Mouse (Mus musculus): Measurements from ENCODE around the gene Atg2b. TPM values are rescaled to one million over a fixed set of nuclear protein-coding genes. Genes with fewer than 3 reads are reported as not detected.

The Atg2b gene
- polyA plus RNA-seq, 1 experiment from 2014 or later: 13.0 TPM

- Histone ChIP-seq H3K27ac (no peak within 1 kb of the TSS), H3K4me3 (replicated peaks) (no peak within 1 kb of the TSS; the same call in 1 of the 2 replicates), H3K4me1 (replicated peaks) (peaks cover 8% of the 10 kb centered on the region), H3K27me3 (replicated peaks) (no peaks in the 10 kb centered on the region), H3K9ac (no peak within 1 kb of the TSS), H3K36me3 (no peaks in the 10 kb centered on the region), H3K4me2 (replicated peaks) (peak within 1 kb of the TSS; percentile 54), H3K9me3 (no peaks in the 10 kb centered on the region)
- 11% methylated on average over 22 of the region's 22 CpGs for WGBS
- ATAC-seq: peak; percentile 98
Measured at GRCm38 (mm10) chr12:105705799-105706487, 20.9 kb upstream of the Atg2b start, which contains the start of gene Ak7. Gene Ak7 (plus strand): TSS chr12:105705976.

- Histone ChIP-seq H3K36me3 (0 out of 2 replicates have a peak, but pooled peaks cover 5% of the 10 kb centered on the region), H3K4me1 (replicated peaks) (peaks cover 4% of the 10 kb centered on the region), H3K27ac (no peak overlapping the region), H3K9ac (no peak overlapping the region), H3K4me2 (replicated peaks) (no peak overlapping the region), H3K27me3 (replicated peaks) (no peaks in the 10 kb centered on the region), H3K9me3 (no peaks in the 10 kb centered on the region), H3K4me3 (replicated peaks) (no peak overlapping the region)
- WGBS: 88% methylated on average over 12 of the region's 12 CpGs
- ATAC-seq: no peak
Measured at GRCm38 (mm10) chr12:105700433-105700832, 15.4 kb upstream of the Atg2b start.

GRCm38 (mm10) chr12:105697104-105697780 lies 12.2 kb upstream of the Atg2b start:
- no peak overlapping the region for H3K9ac ChIP-seq
- H3K36me3 ChIP-seq: 0 out of 2 replicates have a peak, but pooled peaks cover 5% of the 10 kb centered on the region
- no peaks in the 10 kb centered on the region for H3K9me3 ChIP-seq
- ATAC-seq: no peak
- H3K27ac ChIP-seq: no peak overlapping the region
- no peaks in the 10 kb centered on the region for H3K27me3 ChIP-seq (replicated peaks)
- 86% methylated on average over 8 of the region's 8 CpGs for WGBS
- no peak overlapping the region for H3K4me3 ChIP-seq (replicated peaks)
- no peak overlapping the region for H3K4me2 ChIP-seq (replicated peaks)
- no peaks in the 10 kb centered on the region for H3K4me1 ChIP-seq (replicated peaks)

GRCm38 (mm10) chr12:105695848-105696247 lies 10.8 kb upstream of the Atg2b start:
- ATAC-seq: no peak
- H3K4me3 ChIP-seq (replicated peaks): no peak overlapping the region
- WGBS: 81% methylated on average over 7 of the region's 7 CpGs
- H3K36me3 ChIP-seq: 0 out of 2 replicates have a peak, but pooled peaks cover 4% of the 10 kb centered on the region
- H3K9me3 ChIP-seq: no peaks in the 10 kb centered on the region
- no peak overlapping the region for H3K27ac ChIP-seq
- H3K27me3 ChIP-seq (replicated peaks): no peaks in the 10 kb centered on the region
- no peak overlapping the region for H3K4me2 ChIP-seq (replicated peaks)
- H3K4me1 ChIP-seq (replicated peaks): no peaks in the 10 kb centered on the region
- no peak overlapping the region for H3K9ac ChIP-seq

DNA sequence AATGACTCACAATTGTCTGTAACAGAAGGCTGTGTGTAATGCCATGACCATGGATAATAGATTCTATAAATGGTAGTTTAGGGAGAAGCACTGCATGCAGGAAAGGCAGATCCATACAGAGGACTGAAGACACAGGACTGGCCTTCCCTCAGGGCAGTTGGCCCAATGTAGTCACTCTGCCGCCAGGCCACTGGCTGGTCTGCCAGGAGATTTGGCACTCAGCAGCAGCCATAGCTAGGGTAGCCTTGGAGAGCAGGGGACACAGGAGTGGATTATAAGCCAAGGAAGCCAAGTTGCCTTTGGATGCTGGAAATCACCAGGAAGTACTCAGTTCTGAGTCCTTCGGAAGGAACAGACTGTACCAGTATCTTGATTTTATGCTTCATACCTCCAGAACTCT lies 9.0 kb upstream of the Atg2b start:
- H3K9ac ChIP-seq: no peak overlapping the region
- no peaks in the 10 kb centered on the region for H3K9me3 ChIP-seq
- no peak overlapping the region for H3K4me3 ChIP-seq (replicated peaks)
- H3K36me3 ChIP-seq: no peaks in the 10 kb centered on the region
- H3K4me1 ChIP-seq (replicated peaks): no peaks in the 10 kb centered on the region
- H3K4me2 ChIP-seq (replicated peaks): no peak overlapping the region
- 98% methylated on average over 2 of the region's 2 CpGs for WGBS
- no peak for ATAC-seq
- H3K27ac ChIP-seq: no peak overlapping the region
- no peaks in the 10 kb centered on the region for H3K27me3 ChIP-seq (replicated peaks)

- Histone ChIP-seq H3K36me3 (no peaks in the 10 kb centered on the region), H3K4me2 (replicated peaks) (no peak overlapping the region), H3K27me3 (replicated peaks) (no peaks in the 10 kb centered on the region), H3K27ac (no peak overlapping the region), H3K9me3 (no peaks in the 10 kb centered on the region), H3K4me3 (replicated peaks) (no peak overlapping the region), H3K4me1 (replicated peaks) (peaks cover 9% of the 10 kb centered on the region), H3K9ac (no peak overlapping the region)
- WGBS: 93% methylated on average over 13 of the region's 13 CpGs
- no peak for ATAC-seq
Measured at GRCm38 (mm10) chr12:105689435-105689834, 4.4 kb upstream of the Atg2b start.

DNA sequence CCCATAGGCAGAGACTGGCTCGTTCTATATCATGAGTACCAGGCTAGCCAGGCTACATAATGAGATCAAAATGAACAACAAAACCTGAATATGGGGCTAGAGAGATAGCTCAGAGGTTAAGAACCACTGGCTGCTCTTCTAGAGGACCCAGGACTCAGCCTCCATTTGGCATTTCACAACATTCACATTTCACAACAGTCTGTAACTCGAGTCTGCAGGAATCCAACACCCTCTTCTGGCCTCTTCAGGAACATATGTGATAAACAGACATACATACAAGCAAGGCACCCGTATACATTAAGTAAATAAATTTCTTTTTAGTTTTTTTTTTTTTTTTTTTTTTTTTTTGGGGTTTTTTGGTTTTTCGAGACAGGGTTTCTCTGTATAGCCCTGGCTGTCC lies 3.5 kb upstream of the Atg2b start:
- H3K27me3 ChIP-seq (replicated peaks): no peaks in the 10 kb centered on the region
- no peak overlapping the region for H3K9ac ChIP-seq
- peaks cover 9% of the 10 kb centered on the region for H3K4me1 ChIP-seq (replicated peaks)
- no peak overlapping the region for H3K4me3 ChIP-seq (replicated peaks)
- no peak overlapping the region for H3K4me2 ChIP-seq (replicated peaks)
- no peaks in the 10 kb centered on the region for H3K9me3 ChIP-seq
- H3K27ac ChIP-seq: no peak overlapping the region
- ATAC-seq: no peak
- 81% methylated on average over 3 of the region's 4 CpGs for WGBS
- no peaks in the 10 kb centered on the region for H3K36me3 ChIP-seq

DNA sequence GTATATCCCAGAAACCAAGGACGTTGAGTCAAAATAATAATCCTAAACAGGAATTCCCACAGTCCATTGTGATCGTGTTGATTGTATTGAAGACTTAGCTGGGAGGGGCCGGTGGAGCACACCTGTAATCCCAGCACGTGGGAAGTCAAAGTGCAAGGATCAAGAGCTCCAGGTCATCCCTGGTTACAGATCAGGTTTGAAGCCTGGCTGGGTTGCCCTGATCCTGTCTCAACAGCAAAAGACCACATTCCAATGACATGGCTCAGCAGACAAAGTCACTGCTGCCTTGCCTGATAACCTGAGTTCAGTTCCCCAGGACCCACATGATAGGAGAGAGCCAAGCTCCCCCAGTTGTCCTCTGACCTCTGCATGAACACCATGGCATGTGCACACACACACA lies 2.4 kb upstream of the Atg2b start:
- Histone ChIP-seq H3K9me3 (no peaks in the 10 kb centered on the region), H3K4me1 (replicated peaks) (peaks cover 13% of the 10 kb centered on the region), H3K27ac (no peak overlapping the region), H3K9ac (no peak overlapping the region), H3K4me3 (replicated peaks) (no peak overlapping the region), H3K36me3 (no peaks in the 10 kb centered on the region), H3K4me2 (replicated peaks) (no peak overlapping the region), H3K27me3 (replicated peaks) (no peaks in the 10 kb centered on the region)
- WGBS: 76% methylated on average over 4 of the region's 4 CpGs
- no peak for ATAC-seq

GRCm38 (mm10) chr12:105686791-105687190 lies 1.8 kb upstream of the Atg2b start:
- WGBS: 86% methylated on average over 3 of the region's 3 CpGs
- Histone ChIP-seq H3K9ac (no peak overlapping the region), H3K4me1 (replicated peaks) (peaks cover 15% of the 10 kb centered on the region), H3K27ac (no peak overlapping the region), H3K27me3 (replicated peaks) (no peaks in the 10 kb centered on the region), H3K36me3 (no peaks in the 10 kb centered on the region), H3K9me3 (no peaks in the 10 kb centered on the region), H3K4me3 (replicated peaks) (0 out of 2 replicates have a peak overlapping the region, but pooled peaks have one; percentile 94), H3K4me2 (replicated peaks) (peak overlapping the region; percentile 82; the same call in 1 of the 2 replicates)
- ATAC-seq: no peak

DNA sequence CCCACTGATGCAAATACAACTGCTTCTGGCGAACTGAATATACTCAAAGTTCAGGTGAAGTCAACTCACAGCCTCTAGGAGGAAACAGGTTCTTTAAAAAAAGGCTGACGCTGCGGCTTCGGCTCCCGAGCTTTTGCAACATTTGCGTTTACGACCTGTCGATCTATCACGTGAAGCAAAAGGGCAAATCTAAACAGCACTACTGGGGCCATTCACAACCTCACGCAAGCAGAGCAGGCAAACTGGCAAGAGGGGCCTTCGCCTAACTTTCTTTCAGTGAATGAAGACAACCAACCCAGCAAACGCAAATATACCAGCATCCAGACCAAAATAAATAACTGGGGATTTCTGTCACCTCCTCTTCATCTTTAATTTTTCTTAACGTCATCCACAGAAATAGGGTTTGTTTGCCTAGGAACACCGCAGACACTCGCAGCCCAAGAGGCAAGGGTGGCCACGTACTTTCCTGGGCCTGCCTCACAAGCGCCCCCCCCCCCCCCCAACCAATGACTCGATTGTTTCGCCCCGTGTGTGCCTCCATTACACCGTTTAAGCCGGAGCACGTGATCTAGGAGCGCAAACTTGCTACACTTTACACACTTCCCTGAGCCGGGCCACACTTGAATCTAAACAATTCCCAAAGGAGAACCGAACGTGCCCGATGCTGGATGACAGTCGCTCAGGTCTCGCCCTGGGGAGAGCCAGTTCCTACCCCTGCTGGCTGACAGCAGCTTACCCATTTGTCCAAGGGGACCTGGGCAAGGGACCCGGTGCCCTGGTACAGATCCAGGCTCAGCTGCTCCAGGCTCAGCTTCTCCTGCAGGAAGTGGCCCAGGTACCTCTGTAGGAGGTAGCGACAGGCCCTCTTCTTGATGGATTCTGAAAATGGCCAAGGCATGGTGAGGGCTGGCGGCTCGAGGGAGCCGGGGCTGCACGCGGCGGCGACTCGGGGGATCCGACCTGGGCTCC lies 794 bp downstream of the Atg2b start, which contains the start of gene Gskip:
TSS of gene Gskip (plus strand) at position 897 of the 969 bp plus-strand sequence.
- no peaks in the 10 kb centered on the region for H3K36me3 ChIP-seq
- H3K27me3 ChIP-seq (replicated peaks): no peaks in the 10 kb centered on the region
- peak within 1 kb of the TSS; percentile 94 for H3K4me3 ChIP-seq (replicated peaks)
- H3K4me2 ChIP-seq (replicated peaks): peak within 1 kb of the TSS; percentile 82
- peak within 1 kb of the TSS; percentile 82 for H3K27ac ChIP-seq
- no peaks in the 10 kb centered on the region for H3K9me3 ChIP-seq
- H3K9ac ChIP-seq: peak within 1 kb of the TSS; percentile 96
- under 1% methylated on average over 41 of the region's 41 CpGs for WGBS
- H3K4me1 ChIP-seq (replicated peaks): peaks cover 15% of the 10 kb centered on the region
- ATAC-seq: peak; percentile 57

GRCm38 (mm10) chr12:105678762-105679161 lies 6.2 kb downstream of the Atg2b start:
- no peaks in the 10 kb centered on the region for H3K27me3 ChIP-seq (replicated peaks)

GRCm38 (mm10) chr12:105678211-105678610 lies 6.8 kb downstream of the Atg2b start:
- Histone ChIP-seq H3K9ac (no peak overlapping the region), H3K9me3 (no peaks in the 10 kb centered on the region), H3K4me1 (replicated peaks) (0 out of 2 replicates have a peak, but pooled peaks cover 5% of the 10 kb centered on the region), H3K4me2 (replicated peaks) (no peak overlapping the region), H3K27ac (no peak overlapping the region), H3K36me3 (peaks cover 13% of the 10 kb centered on the region), H3K4me3 (replicated peaks) (no peak overlapping the region), H3K27me3 (replicated peaks) (no peaks in the 10 kb centered on the region)
- 90% methylated on average over 7 of the region's 7 CpGs for WGBS
- no peak for ATAC-seq

More at GRCm38 (mm10) chr12:105678762-105679161, 6.2 kb downstream of the Atg2b start:
- Histone ChIP-seq H3K27ac (no peak overlapping the region), H3K36me3 (peaks cover 9% of the 10 kb centered on the region), H3K4me3 (replicated peaks) (no peak overlapping the region), H3K4me2 (replicated peaks) (no peak overlapping the region), H3K9ac (no peak overlapping the region), H3K4me1 (replicated peaks) (0 out of 2 replicates have a peak, but pooled peaks cover 7% of the 10 kb centered on the region), H3K9me3 (no peaks in the 10 kb centered on the region)
- 78% methylated on average over 3 of the region's 3 CpGs for WGBS
- no peak for ATAC-seq
